8 mouse cellular contexts compared by ENCODE assay signal in genomic region chr13:15758835-15759632, GRCm38 (mm10).
DNase-seq lines count a peak whose midpoint lies in the region; ATAC-seq and TF ChIP-seq lines count a peak whose summit lies in the region.

No protein-coding gene starts in this region.

- H3K4me2 ChIP-seq in heart, embryonic 12.5 days = peak overlapping the region; percentile 80
- peak overlapping the region; percentile 70 for H3K4me2 ChIP-seq in kidney, embryonic 15.5 days
- H3K4me2 ChIP-seq in limb, embryonic 15.5 days = peak overlapping the region; percentile 56
- H3K4me2 ChIP-seq in midbrain, postnatal 0 days (ENCODE audit: low read depth, low read length, poor library complexity, severe bottlenecking) = peak overlapping the region; percentile 61

- no peaks in the 10 kb centered on the region for H3K9me3 ChIP-seq in heart, embryonic 12.5 days (replicated peaks)
- no peaks in the 10 kb centered on the region for H3K9me3 ChIP-seq in kidney, embryonic 15.5 days (replicated peaks)
- no peaks in the 10 kb centered on the region for H3K9me3 ChIP-seq in limb, embryonic 15.5 days
- no peaks in the 10 kb centered on the region for H3K9me3 ChIP-seq in midbrain, postnatal 0 days (ENCODE audit: low read length)

- peaks cover 24% of the 10 kb centered on the region; the same call in 1 of the 2 replicates for H3K27me3 ChIP-seq in heart, embryonic 12.5 days (replicated peaks)
- H3K27me3 ChIP-seq in kidney, embryonic 15.5 days = peaks cover 3% of the 10 kb centered on the region; the same call in 1 of the 2 replicates
- no peaks in the 10 kb centered on the region for H3K27me3 ChIP-seq in limb, embryonic 15.5 days
- no peaks in the 10 kb centered on the region for H3K27me3 ChIP-seq in midbrain, postnatal 0 days (ENCODE audit: insufficient read depth, low read length)

- 4% methylated on average over 38 of the region's 38 CpGs for WGBS in heart, embryonic 12.5 days
- 5% methylated on average over 38 of the region's 38 CpGs for WGBS in kidney, embryonic 15.5 days
- whole genome bisulfite sequencing in limb, embryonic 15.5 days = 4% methylated on average over 38 of the region's 38 CpGs
- 2% methylated on average over 38 of the region's 38 CpGs for WGBS in midbrain, postnatal 0 days

- peak; percentile 40 for DNase-seq in CD4-positive helper T cell, adult 2 months (ENCODE audit: low read depth, low spot score)
- DNase-seq in brain, embryonic 14.5 days (ENCODE audit: low read depth) = peak; percentile 96
- peak; percentile 93 for DNase-seq in midbrain, postnatal 0 days (ENCODE audit: low spot score)
- DNase-seq in spleen, postnatal 4 days (ENCODE audit: low spot score in 2 of 2) = peak; percentile 46 to 77

- TF ChIP-seq POLR2A in brain, embryonic 14.5 days (IDR thresholded peaks at IDR 0.05; ENCODE audit: borderline replicate concordance, extremely low read depth, insufficient read depth, insufficient read length, poor library complexity, severe bottlenecking) = no peak

- peak; percentile 42; the same call in 1 of the 2 replicates for ATAC-seq in erythroid progenitor cell, adult 5-6 weeks (replicated peaks; ENCODE audit: low FRiP score, poor library complexity, severe bottlenecking)
- ATAC-seq in heart, embryonic 12.5 days (ENCODE audit: insufficient number of reproducible peaks, low FRiP score) = peak; percentile 66; the same call in 1 of the 2 replicates
- peak; percentile 90 for ATAC-seq in kidney, embryonic 15.5 days (replicated peaks; ENCODE audit: low FRiP score)
- ATAC-seq in limb, embryonic 15.5 days (ENCODE audit: insufficient number of reproducible peaks, low FRiP score, low TSS enrichment, low read depth) = 0 out of 2 replicates have a peak, but pooled peaks have one; percentile 71
- ATAC-seq in midbrain, postnatal 0 days (ENCODE audit: low FRiP score) = peak; percentile 89

- H3K4me3 ChIP-seq in heart, embryonic 12.5 days = peak overlapping the region; percentile 41
- H3K4me3 ChIP-seq in kidney, embryonic 15.5 days (replicated peaks) = peak overlapping the region; percentile 43
- peak overlapping the region; percentile 42 for H3K4me3 ChIP-seq in limb, embryonic 15.5 days
- peak overlapping the region; percentile 34 for H3K4me3 ChIP-seq in midbrain, postnatal 0 days (ENCODE audit: low read depth, low read length)

- H3K36me3 ChIP-seq in heart, embryonic 12.5 days = no peaks in the 10 kb centered on the region
- H3K36me3 ChIP-seq in kidney, embryonic 15.5 days = no peaks in the 10 kb centered on the region
- H3K36me3 ChIP-seq in limb, embryonic 15.5 days = no peaks in the 10 kb centered on the region
- no peaks in the 10 kb centered on the region for H3K36me3 ChIP-seq in midbrain, postnatal 0 days (ENCODE audit: insufficient read depth, low read length)

- peaks cover 7% of the 10 kb centered on the region for H3K4me1 ChIP-seq in heart, embryonic 12.5 days (replicated peaks)
- H3K4me1 ChIP-seq in kidney, embryonic 15.5 days = peaks cover 4% of the 10 kb centered on the region
- H3K4me1 ChIP-seq in limb, embryonic 15.5 days = peaks cover 14% of the 10 kb centered on the region
- H3K4me1 ChIP-seq in midbrain, postnatal 0 days (ENCODE audit: insufficient read depth, low read length) = peaks cover 7% of the 10 kb centered on the region; the same call in 1 of the 2 replicates

- TF ChIP-seq CTCF in brain, embryonic 14.5 days (IDR thresholded peaks at IDR 0.05; ENCODE audit: borderline replicate concordance, extremely low read depth, insufficient read depth, insufficient read length) = peak; percentile 99
- peak; percentile 98 for TF ChIP-seq CTCF in midbrain, postnatal 0 days (IDR thresholded peaks at IDR 0.05)

- no peak overlapping the region for H3K27ac ChIP-seq in heart, embryonic 12.5 days (ENCODE audit: poor library complexity, severe bottlenecking)
- H3K27ac ChIP-seq in kidney, embryonic 15.5 days = no peak overlapping the region
- H3K27ac ChIP-seq in limb, embryonic 15.5 days = peak overlapping the region; percentile 65; the same call in 1 of the 2 replicates
- peak overlapping the region; percentile 62 for H3K27ac ChIP-seq in midbrain, postnatal 0 days (ENCODE audit: low read depth, low read length)

- H3K9ac ChIP-seq in heart, embryonic 12.5 days = peak overlapping the region; percentile 62; the same call in 1 of the 2 replicates
- no peak overlapping the region for H3K9ac ChIP-seq in kidney, embryonic 15.5 days
- 0 out of 2 replicates have a peak overlapping the region, but pooled peaks have one; percentile 10 for H3K9ac ChIP-seq in limb, embryonic 15.5 days
- peak overlapping the region; percentile 34 for H3K9ac ChIP-seq in midbrain, postnatal 0 days (replicated peaks; ENCODE audit: low read length, poor library complexity, severe bottlenecking)

Comparison
In these comparisons a context has a peak if more than half of its experiments do, and no peak if none do; other contexts are left out.
1. DNase-seq: peak in every context shown above with its lines; median percentile 96 in brain, embryonic 14.5 days; 93 in midbrain, postnatal 0 days; 62 in spleen, postnatal 4 days; 40 in CD4-positive helper T cell, adult 2 months.
2. H3K27ac ChIP-seq: peak in limb, embryonic 15.5 days (single experiment) and midbrain, postnatal 0 days (single experiment); none in heart, embryonic 12.5 days (single experiment) and kidney, embryonic 15.5 days (single experiment).
3. Peak in every context shown above with its lines, with median percentiles within 50 percentile points of each other: ATAC-seq, H3K4me2 ChIP-seq and H3K4me3 ChIP-seq.